Mouse (Mus musculus) testis, adult 2 months (tissue): ENCODE results near the gene Suz12.
A peak's percentile ranks its signal among the peaks of the same experiment; 100 is the strongest.

Experiments
- CTCF ChIP-seq: fragments of 200-500 bp; IDR thresholded peaks from 2 replicates; pipeline ENCODE4 v1.5.1; 2012; ENCODE audit warnings: low read depth, mild to moderate bottlenecking, inconsistent platforms, low read length, moderate library complexity; ENCODE audit not compliant: control insufficient read depth, insufficient read depth, insufficient replicate concordance
- POLR2A ChIP-seq: fragments of 200-500 bp; IDR thresholded peaks from 2 replicates; pipeline ENCODE4 v1.6.1; 2012; ENCODE audit warnings: low read depth, mild to moderate bottlenecking, inconsistent platforms, low read length, moderate library complexity; ENCODE audit not compliant: control insufficient read depth

DNA sequence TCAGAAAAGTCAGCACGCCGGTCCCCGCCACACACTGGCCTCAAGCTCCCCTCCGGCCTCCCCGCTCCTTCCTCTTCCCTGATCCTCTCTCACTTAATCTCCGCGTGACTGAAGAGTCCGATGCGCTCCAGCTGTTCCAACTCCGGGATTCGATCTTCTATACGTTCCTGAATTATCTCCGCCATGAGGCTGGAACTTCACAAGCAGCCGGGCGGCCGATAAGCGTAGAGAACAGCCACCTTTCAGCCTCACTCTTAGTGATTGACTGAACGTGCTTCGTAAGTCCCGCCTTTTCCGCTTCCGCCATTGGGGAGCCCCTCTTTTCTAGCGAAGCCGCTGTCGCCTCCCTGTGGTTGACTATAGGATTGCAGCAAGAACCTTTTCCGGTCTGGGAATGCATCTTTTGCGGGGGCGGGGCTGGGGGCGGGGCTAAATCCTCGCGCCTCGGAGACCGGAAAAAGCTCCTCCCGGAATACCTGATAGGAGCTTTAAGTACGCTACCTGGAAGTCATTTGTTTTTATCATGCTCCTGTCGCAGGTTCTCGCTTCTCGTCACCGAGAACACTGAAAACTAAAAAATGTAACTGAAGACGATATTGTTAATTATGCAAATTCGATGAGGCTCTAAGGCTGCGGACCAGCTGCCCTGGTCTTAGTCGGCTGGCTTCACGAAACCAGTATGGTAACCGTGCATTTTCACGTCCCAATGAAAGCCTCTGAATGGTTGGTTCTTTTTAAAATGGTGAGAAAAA, 30.6 kb upstream of the Suz12 start, which contains the start of gene Utp6:
- TF ChIP-seq CTCF (peak; percentile 80; the same call in 1 of the 2 replicates), POLR2A (peak; percentile 84)
